Mouse (Mus musculus) small intestine, adult 2 months (tissue): ENCODE measurements around the gene Sh2d6.

Experiments
- CTCF ChIP-seq: fragments of 200-500 bp; IDR thresholded peaks from 2 replicates; pipeline ENCODE4 v1.5.1; 2012; ENCODE audit warnings: low read depth, mild to moderate bottlenecking, control low read depth, inconsistent platforms, low read length, moderate library complexity, mixed read lengths; ENCODE audit not compliant: insufficient replicate concordance, insufficient read length; ENCODE audit errors: extremely low read depth
- POLR2A ChIP-seq: fragments of 200-500 bp; IDR thresholded peaks from 2 replicates; pipeline ENCODE4 v1.6.1; 2012; ENCODE audit warnings: low read depth, mild to moderate bottlenecking, control low read depth, inconsistent platforms, low read length, moderate library complexity

DNA sequence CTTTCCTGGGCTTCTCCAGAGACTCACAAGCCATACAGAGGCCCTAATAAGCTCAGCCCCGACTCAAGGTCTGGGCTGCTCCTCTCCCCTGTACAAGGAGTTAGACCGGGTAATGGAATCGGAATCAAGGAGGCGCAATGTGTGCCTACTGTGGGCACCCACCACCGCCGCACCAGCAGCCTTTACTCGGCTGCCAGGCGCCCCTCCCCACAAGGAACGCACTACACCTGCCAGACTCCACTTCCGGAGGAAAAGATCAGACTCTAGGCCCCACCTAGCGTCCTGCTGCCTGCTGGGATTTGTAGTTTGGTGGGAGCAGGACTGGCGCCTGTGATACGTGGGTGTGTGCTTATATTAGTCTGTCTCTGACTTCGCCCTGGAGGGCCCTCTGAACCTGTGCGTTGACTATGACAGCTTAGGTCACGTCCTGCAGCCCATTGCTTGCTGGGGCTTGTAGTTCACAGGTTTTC lies 17.1 kb upstream of the Sh2d6 start:
- TF ChIP-seq POLR2A (peak; percentile 86), CTCF (no peak)
